Mouse (Mus musculus) CD4-positive helper T cell, adult 2 months (primary cell): ENCODE data around the gene Gm3285.
A peak's percentile ranks its signal among the peaks of the same experiment; 100 is the strongest.

ENCODE experiments used
- DNase-seq: peaks from one replicate; pipeline ENCODE4 v3.0.0-alpha.2; 2012; ENCODE audit warnings: low read depth, missing footprints, low spot score

The Gm3285 gene

GRCm38 (mm10) chr10:77900126-77900525 lies 38.4 kb downstream of the Gm3285 start:
- no peak for DNase-seq

GRCm38 (mm10) chr10:77900903-77901818 lies 39.4 kb downstream of the Gm3285 start:
- no peak for DNase-seq

GRCm38 (mm10) chr10:77901871-77902210 lies 40.1 kb downstream of the Gm3285 start:
- DNase-seq: no peak

GRCm38 (mm10) chr10:77902211-77902893 lies 40.6 kb downstream of the Gm3285 start, which contains the start of gene Lrrc3:
Gene Lrrc3 (minus strand): TSS chr10:77902536.
- DNase-seq: peak; percentile 49

- DNase-seq: peak; percentile 65
Measured at GRCm38 (mm10) chr10:77902894-77903715, 41.3 kb downstream of the Gm3285 start.
